Mouse (Mus musculus) ES-E14 (cell line): ENCODE measurements at regions not wholly inside any gene's neighbourhood (a gene's known extent, or its start where the extent isn't known, plus 50 kb on each side); places are given as distances from the start of the nearest gene placed in this dataset.

ENCODE experiments used
- DNase-seq: peaks from one replicate; pipeline ENCODE4 v3.0.0-alpha.2; 2013; ENCODE audit warnings: low read depth, low spot score
- H3K27ac ChIP-seq: 2 replicates; pipeline ENCODE4 v1.5.1; 2012; ENCODE audit warnings: low read depth, mild to moderate bottlenecking, low read length, moderate library complexity, mixed read lengths; ENCODE audit not compliant: poor library complexity, insufficient read depth, severe bottlenecking
- H3K36me3 ChIP-seq: 2 replicates; pipeline ENCODE4 v1.6.1; 2012; ENCODE audit warnings: mild to moderate bottlenecking, low read length, moderate library complexity, mixed read lengths; ENCODE audit not compliant: control insufficient read depth, poor library complexity, insufficient read depth, severe bottlenecking
- H3K4me1 ChIP-seq, 2 experiments: fragments of 150-350 bp in 1 of 2; sonication (generic) in 1 of 2; 2 replicates each; pipeline ENCODE4 v1.6.1; 2012; ENCODE audit warnings: low read length in 2 of 2, mild to moderate bottlenecking in 1 of 2, mixed read lengths in 1 of 2; ENCODE audit not compliant: control insufficient read depth in 2 of 2, insufficient read depth in 2 of 2, poor library complexity in 1 of 2
- H3K4me3 ChIP-seq, 2 experiments: fragments of 150-350 bp in 1 of 2; sonication (generic) in 1 of 2; 2 replicates each; pipeline ENCODE4 v1.5.1; 2012; ENCODE audit warnings: low read length in 2 of 2, low read depth in 1 of 2, mild to moderate bottlenecking in 1 of 2, mixed read lengths in 1 of 2; ENCODE audit not compliant: insufficient read depth in 1 of 2, poor library complexity in 1 of 2, severe bottlenecking in 1 of 2
- H3K9ac ChIP-seq: 2 replicates; pipeline ENCODE4 v1.6.1; 2012; ENCODE audit warnings: low read depth, mild to moderate bottlenecking, low read length, mixed read lengths; ENCODE audit not compliant: poor library complexity, insufficient read depth, severe bottlenecking
- H3K9me3 ChIP-seq: fragments of 150-350 bp; sonication (generic); 2 replicates; pipeline ENCODE4 v1.6.1; 2012; ENCODE audit warnings: low read depth, mild to moderate bottlenecking, low read length; ENCODE audit not compliant: control insufficient read depth, insufficient read depth
- CHD2 ChIP-seq: IDR thresholded peaks from 2 replicates; pipeline ENCODE4 v1.6.1; 2014; ENCODE audit warnings: mild to moderate bottlenecking, low read depth, low read length, inconsistent platforms
- HCFC1 ChIP-seq: IDR thresholded peaks from 2 replicates; pipeline ENCODE4 v1.6.1; 2012; ENCODE audit warnings: low read length, inconsistent platforms, borderline replicate concordance; ENCODE audit not compliant: insufficient read depth
- MAFK ChIP-seq: IDR thresholded peaks from 2 replicates; pipeline ENCODE4 v1.6.1; 2014; ENCODE audit warnings: mild to moderate bottlenecking, low read depth, low read length, inconsistent platforms; ENCODE audit not compliant: insufficient read depth
- ZC3H11A ChIP-seq: IDR thresholded peaks from 2 replicates; pipeline ENCODE4 v1.6.1; 2012; ENCODE audit warnings: low read depth, mild to moderate bottlenecking, inconsistent platforms, low read length, borderline replicate concordance
- ZNF384 ChIP-seq: IDR thresholded peaks from 2 replicates; pipeline ENCODE4 v1.6.1; 2012; ENCODE audit warnings: low read depth, low read length, inconsistent platforms
- in situ Hi-C, 2 experiments: fragments of 600-800 bp; cut with MboI; formaldehyde crosslinking; loops; one replicate each; pipeline ENCODE4 v1.15.1; 2025; ENCODE audit warnings: low sequenced_read_pairs in 2 of 2, inconsistent platforms in 1 of 2; ENCODE audit not compliant: unreplicated experiment in 2 of 2

DNA sequence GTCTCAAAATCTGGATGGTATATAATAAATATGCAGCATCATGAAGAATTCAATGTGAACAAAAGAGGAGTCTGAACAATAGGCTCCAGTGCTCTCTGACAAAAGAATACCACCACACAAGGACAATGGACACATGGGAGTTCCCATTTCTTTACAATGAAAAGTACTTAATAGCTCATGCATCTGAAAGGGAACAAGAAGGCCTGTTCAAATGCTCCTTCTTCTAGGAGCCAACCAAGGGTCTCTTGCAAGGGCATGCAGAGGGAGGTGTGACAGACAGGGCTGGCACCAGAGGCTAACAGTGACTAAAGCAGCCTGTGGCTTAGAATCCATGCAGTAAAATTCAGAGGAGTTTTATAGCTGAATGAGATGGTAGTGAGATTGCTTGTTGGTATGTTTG, 524.5 kb downstream of the Tox3 start:
- no peak overlapping the region; the same call in 1 of the 2 replicates for H3K27ac ChIP-seq
- H3K9me3 ChIP-seq, result no peaks in the 10 kb centered on the region
- peak; percentile 83 for DNase-seq
- no peaks in the 10 kb centered on the region for H3K36me3 ChIP-seq
- peaks cover 14 to 16% of the 10 kb centered on the region in 2 experiments for H3K4me1 ChIP-seq
- H3K9ac ChIP-seq, result no peak overlapping the region
- no peak overlapping the region for H3K4me3 ChIP-seq
- TF ChIP-seq CHD2 (peak; percentile 32), ZC3H11A (no peak), HCFC1 (no peak), MAFK (peak; percentile 65)
- in situ Hi-C loops, result no loop called here

DNA sequence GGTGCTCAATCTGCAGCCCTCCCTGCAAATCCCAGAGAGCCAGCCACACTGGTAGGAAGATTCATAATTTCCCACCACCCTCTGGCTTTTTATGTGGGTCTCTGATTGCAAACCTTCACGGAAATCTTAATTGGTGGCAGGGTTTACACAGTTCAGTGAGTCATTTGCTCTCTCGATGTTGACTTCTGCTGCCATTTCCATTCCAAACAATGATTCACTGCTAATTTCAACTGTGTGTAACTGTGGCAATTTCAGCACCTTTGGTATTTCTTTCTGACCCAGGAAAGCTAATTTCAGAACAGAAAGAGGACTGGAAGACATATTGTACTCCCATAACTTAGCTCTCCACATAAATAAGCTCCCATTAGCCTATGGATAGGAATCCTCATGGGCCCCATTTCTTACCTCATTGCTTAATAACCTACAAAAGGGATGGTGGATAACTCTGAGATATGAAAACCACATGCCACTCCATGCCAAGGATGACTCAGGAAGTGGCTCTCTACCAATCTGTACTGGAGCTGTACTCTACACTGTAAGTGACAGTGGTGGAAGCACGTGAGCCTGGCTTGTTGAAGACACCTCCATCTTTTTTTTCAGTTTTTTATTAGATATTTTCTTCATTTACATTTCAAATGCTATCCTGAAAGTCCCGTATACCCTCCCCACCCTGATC, 536.0 kb downstream of the Tox3 start:
- no peak overlapping the region for H3K9ac ChIP-seq
- TF ChIP-seq CHD2 (no peak), ZC3H11A (no peak), HCFC1 (no peak)
- no peaks in the 10 kb centered on the region for H3K36me3 ChIP-seq
- H3K9me3 ChIP-seq, result no peaks in the 10 kb centered on the region
- in situ Hi-C loops, result no loop called here
- H3K4me1 ChIP-seq, result no peaks in the 10 kb centered on the region
- DNase-seq, result no peak
- H3K27ac ChIP-seq, result no peak overlapping the region
- H3K4me3 ChIP-seq, result no peak overlapping the region

DNA sequence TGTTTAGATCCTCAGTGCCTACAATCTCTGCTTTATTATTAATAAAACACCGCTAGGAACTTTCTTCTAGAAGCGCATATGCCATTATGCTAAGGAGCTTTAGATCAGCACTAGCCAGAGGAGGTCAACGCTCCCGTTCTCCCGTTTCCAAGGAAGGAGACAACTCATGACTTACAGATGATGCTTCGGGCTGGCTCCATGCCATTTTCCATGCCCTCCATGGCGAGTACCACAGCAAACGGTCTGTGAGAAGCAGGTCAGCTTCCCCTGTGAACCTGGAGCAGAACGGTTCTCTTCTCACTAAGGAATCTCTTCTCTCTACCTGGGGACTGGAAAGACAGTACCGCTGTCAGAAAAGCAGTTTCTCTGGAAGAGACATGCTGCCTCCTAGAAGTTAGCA, 559.8 kb downstream of the Tox3 start:
- no peak overlapping the region for H3K4me3 ChIP-seq
- in situ Hi-C loops, result no loop called here

DNA sequence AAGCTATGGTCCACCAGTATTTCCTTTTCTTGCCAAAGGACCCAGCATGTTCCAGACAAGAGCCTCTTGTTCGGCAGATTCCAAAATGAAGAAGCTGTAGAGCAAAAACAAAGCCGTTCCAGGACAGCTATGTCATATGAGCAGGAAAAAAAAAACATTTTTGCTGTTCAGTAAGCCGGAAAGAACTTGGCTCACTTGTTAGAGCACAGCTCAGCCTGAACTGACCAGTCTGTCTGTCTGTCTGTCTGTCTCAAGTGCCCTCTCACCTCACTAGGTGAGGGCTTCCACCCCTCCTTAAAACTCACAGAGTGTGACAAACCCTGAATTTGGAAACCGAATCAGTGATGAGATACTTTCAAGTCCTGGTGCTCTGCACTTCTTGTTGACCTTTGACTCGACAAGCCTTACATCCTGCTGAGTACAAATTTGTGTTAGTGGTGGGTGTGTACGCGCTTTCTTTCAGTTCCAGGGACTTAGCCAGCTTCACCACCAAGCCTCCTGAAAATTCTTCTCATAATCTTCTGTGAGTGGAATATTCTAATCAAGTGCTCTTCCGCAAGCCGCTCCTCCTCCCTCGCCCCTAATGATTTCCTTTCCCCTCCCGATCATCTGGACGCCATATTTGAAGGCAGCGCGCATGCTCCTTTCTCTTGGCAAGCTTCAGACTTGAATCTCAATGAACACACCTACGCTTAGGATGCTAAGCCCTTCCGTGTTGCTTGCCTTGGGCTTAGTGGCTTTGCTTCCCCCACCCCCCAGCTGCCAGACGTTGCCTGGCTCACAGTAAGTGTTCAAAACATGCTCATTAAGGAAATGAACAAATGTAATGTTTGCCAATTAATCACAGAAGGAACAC, 560.9 kb downstream of the Tox3 start:
- no peak overlapping the region for H3K9ac ChIP-seq
- TF ChIP-seq CHD2, result no peak
- no peak overlapping the region for H3K4me3 ChIP-seq
- no peaks in the 10 kb centered on the region for H3K4me1 ChIP-seq
- no peak for DNase-seq
- H3K36me3 ChIP-seq, result no peaks in the 10 kb centered on the region
- H3K27ac ChIP-seq, result no peak overlapping the region
- in situ Hi-C loops, result no loop called here
- no peaks in the 10 kb centered on the region for H3K9me3 ChIP-seq

More for the DNA sequence above, 559.8 kb downstream of the Tox3 start:
- DNase-seq, result no peak
- TF ChIP-seq ZC3H11A (no peak), MAFK (no peak), HCFC1 (no peak), ZNF384 (no peak), CHD2 (no peak)
- no peaks in the 10 kb centered on the region for H3K4me1 ChIP-seq
- no peak overlapping the region for H3K9ac ChIP-seq
- H3K27ac ChIP-seq, result no peak overlapping the region
- H3K36me3 ChIP-seq, result no peaks in the 10 kb centered on the region
- no peaks in the 10 kb centered on the region for H3K9me3 ChIP-seq
